ENCODE assay signal across 9 mouse cellular contexts in genomic region chr3:152667356-152668211, GRCm38 (mm10). TPM values are rescaled to one million over a fixed set of nuclear protein-coding genes. Genes with fewer than 3 reads are reported as not detected.
DNase-seq lines count a peak whose midpoint lies in the region; ATAC-seq lines count a peak whose summit lies in the region.
"Had no signal": no experiment of that assay in that cellular context is flagged by ENCODE, and none has a peak within 500 bp of the region (broad histone marks: within the 10 kb centered on the region; RNA-seq: fewer than 3 reads in every experiment).

No protein-coding gene starts in this region.

- H3K27ac ChIP-seq in forebrain, embryonic 14.5 days (ENCODE audit: low read depth, low read length): no peak overlapping the region
- no peak overlapping the region for H3K27ac ChIP-seq in intestine, embryonic 15.5 days
- H3K27ac ChIP-seq in limb, embryonic 13.5 days: no peak overlapping the region
- no peak overlapping the region for H3K27ac ChIP-seq in neural tube, embryonic 11.5 days (ENCODE audit: low read depth, low read length)

- DNase-seq in heart, adult 11 months: peak; percentile 66
- DNase-seq in heart, adult 8-10 months (ENCODE audit: low spot score): no peak
- DNase-seq in adrenal gland, postnatal 14 days: peak; percentile 46
- peak; percentile 60 for DNase-seq in forebrain, embryonic 14.5 days (ENCODE audit: low spot score)
- peak; percentile 63 for DNase-seq in neural tube, embryonic 11.5 days (ENCODE audit: low spot score)

- H3K27me3 ChIP-seq in forebrain, embryonic 14.5 days (replicated peaks; ENCODE audit: control insufficient read depth, insufficient read depth, low read length): peaks cover 14% of the 10 kb centered on the region; the same call in 1 of the 2 replicates
- peaks cover 18% of the 10 kb centered on the region for H3K27me3 ChIP-seq in intestine, embryonic 15.5 days (replicated peaks)
- H3K27me3 ChIP-seq in limb, embryonic 13.5 days: peaks cover 58% of the 10 kb centered on the region
- H3K27me3 ChIP-seq in neural tube, embryonic 11.5 days (ENCODE audit: control insufficient read depth, insufficient read depth, low read length): peaks cover 19% of the 10 kb centered on the region

- H3K9me3 ChIP-seq in forebrain, embryonic 14.5 days (replicated peaks; ENCODE audit: control insufficient read depth, low read length): no peaks in the 10 kb centered on the region
- no peaks in the 10 kb centered on the region for H3K9me3 ChIP-seq in intestine, embryonic 15.5 days
- no peaks in the 10 kb centered on the region for H3K9me3 ChIP-seq in limb, embryonic 13.5 days
- no peaks in the 10 kb centered on the region for H3K9me3 ChIP-seq in neural tube, embryonic 11.5 days (ENCODE audit: control insufficient read depth, low read length)
- H3K9me3 ChIP-seq: G1E had no signal

- H3K36me3 ChIP-seq in forebrain, embryonic 14.5 days (ENCODE audit: control insufficient read depth, insufficient read depth, low read length): no peaks in the 10 kb centered on the region
- no peaks in the 10 kb centered on the region for H3K36me3 ChIP-seq in intestine, embryonic 15.5 days
- H3K36me3 ChIP-seq in limb, embryonic 13.5 days: no peaks in the 10 kb centered on the region
- no peaks in the 10 kb centered on the region for H3K36me3 ChIP-seq in neural tube, embryonic 11.5 days (ENCODE audit: control insufficient read depth, insufficient read depth, low read length)
- H3K36me3 ChIP-seq: G1E had no signal

- H3K9ac ChIP-seq in forebrain, embryonic 14.5 days (ENCODE audit: low read length): peak overlapping the region; percentile 63
- peak overlapping the region; percentile 46 for H3K9ac ChIP-seq in intestine, embryonic 15.5 days
- peak overlapping the region; percentile 69 for H3K9ac ChIP-seq in limb, embryonic 13.5 days
- H3K9ac ChIP-seq in neural tube, embryonic 11.5 days (ENCODE audit: low read length): peak overlapping the region; percentile 54

- peak; percentile 90 for ATAC-seq in forebrain, embryonic 14.5 days
- ATAC-seq in intestine, embryonic 15.5 days: peak; percentile 84
- ATAC-seq in limb, embryonic 13.5 days (ENCODE audit: low FRiP score, low read depth): peak; percentile 85
- peak; percentile 64 for ATAC-seq in neural tube, embryonic 11.5 days (ENCODE audit: insufficient read depth, low FRiP score, low TSS enrichment)
- ATAC-seq in inflammation-experienced regulatory T-cells, adult 6 months: no peak

- 2% methylated on average over 53 of the region's 82 CpGs for WGBS in forebrain, embryonic 14.5 days
- WGBS in intestine, embryonic 15.5 days: under 1% methylated on average over 81 of the region's 82 CpGs
- 0% methylated on average over 52 of the region's 82 CpGs for WGBS in limb, embryonic 13.5 days
- under 1% methylated on average over 49 of the region's 82 CpGs for WGBS in neural tube, embryonic 11.5 days

- peaks cover 5% of the 10 kb centered on the region; the same call in 1 of the 2 replicates for H3K4me1 ChIP-seq in forebrain, embryonic 14.5 days (ENCODE audit: control insufficient read depth, insufficient read depth, low read length)
- H3K4me1 ChIP-seq in intestine, embryonic 15.5 days (replicated peaks): peaks cover 7% of the 10 kb centered on the region; the same call in 1 of the 2 replicates
- H3K4me1 ChIP-seq in limb, embryonic 13.5 days: peaks cover 9% of the 10 kb centered on the region
- no peaks in the 10 kb centered on the region for H3K4me1 ChIP-seq in neural tube, embryonic 11.5 days (ENCODE audit: control insufficient read depth, insufficient read depth, low read length)

- H3K4me3 ChIP-seq in forebrain, embryonic 14.5 days (ENCODE audit: low read depth, low read length): peak overlapping the region; percentile 47
- peak overlapping the region; percentile 52 for H3K4me3 ChIP-seq in intestine, embryonic 15.5 days (replicated peaks)
- peak overlapping the region; percentile 63 for H3K4me3 ChIP-seq in limb, embryonic 13.5 days
- H3K4me3 ChIP-seq in neural tube, embryonic 11.5 days (ENCODE audit: low read depth, low read length): peak overlapping the region; percentile 54

- H3K4me2 ChIP-seq in forebrain, embryonic 14.5 days (ENCODE audit: low read length): peak overlapping the region; percentile 95
- peak overlapping the region; percentile 99 for H3K4me2 ChIP-seq in intestine, embryonic 15.5 days (replicated peaks)
- peak overlapping the region; percentile 98 for H3K4me2 ChIP-seq in limb, embryonic 13.5 days (replicated peaks)
- peak overlapping the region; percentile 98 for H3K4me2 ChIP-seq in neural tube, embryonic 11.5 days (ENCODE audit: low read depth)

RNA-seq across cellular contexts. Expression of gene Ak5, which starts 0.6 kb away (rescaled TPM):
- total RNA-seq in heart, adult 8-10 months (2022): under 1 TPM in 2 of 4 experiments, not detected in 2; 0.11 to 0.25 TPM
- 3.5 and 4.4 TPM in 2 replicates for total RNA-seq in adrenal gland, postnatal 14 days (2021)
- polyA plus RNA-seq in forebrain, embryonic 14.5 days (2014; fragmentation: Nextera tagmentation; extraction: Ambion mirVana): 4.9 and 9.0 TPM in 2 replicates
- polyA plus RNA-seq in intestine, embryonic 15.5 days (2015; fragmentation: Nextera tagmentation; extraction: Ambion mirVana): 1.7 and 2.4 TPM in 2 replicates
- polyA plus RNA-seq in limb, embryonic 13.5 days (2015; fragmentation: Nextera tagmentation; extraction: Ambion mirVana): 1.1 and 1.8 TPM in 2 replicates
- polyA plus RNA-seq in neural tube, embryonic 11.5 days (2014; fragmentation: Nextera tagmentation; extraction: Ambion mirVana): 1.2 and 1.4 TPM in 2 replicates
- polyA plus RNA-seq in inflammation-experienced regulatory T-cells, adult 6 months (2017; shearing (Covaris generic)): under 1 TPM in 1 of 3 experiments, not detected in 2; 0.09 TPM
- polyA plus RNA-seq: G1E had no signal

RNA-seq across cellular contexts. Expression of gene Pigk, which starts 46.3 kb away (rescaled TPM):
- 10 to 100 TPM; 21.7 to 26.6 (median 23.0) TPM for total RNA-seq in heart, adult 8-10 months (2022)
- total RNA-seq in adrenal gland, postnatal 14 days (2021): 46.9 and 56.1 TPM in 2 replicates
- 34.0 and 41.4 TPM in 2 replicates for polyA plus RNA-seq in forebrain, embryonic 14.5 days (2014; fragmentation: Nextera tagmentation; extraction: Ambion mirVana)
- 36.6 and 42.6 TPM in 2 replicates for polyA plus RNA-seq in intestine, embryonic 15.5 days (2015; fragmentation: Nextera tagmentation; extraction: Ambion mirVana)
- 52.9 and 53.3 TPM in 2 replicates for polyA plus RNA-seq in limb, embryonic 13.5 days (2015; fragmentation: Nextera tagmentation; extraction: Ambion mirVana)
- 39.5 and 42.4 TPM in 2 replicates for polyA plus RNA-seq in neural tube, embryonic 11.5 days (2014; fragmentation: Nextera tagmentation; extraction: Ambion mirVana)
- 10 to 100 TPM; 43.0 to 63.4 (median 56.5) TPM for polyA plus RNA-seq in inflammation-experienced regulatory T-cells, adult 6 months (2017; shearing (Covaris generic))
